Mouse (Mus musculus) G1E (cell line): ENCODE data around the gene Gm21985.

ENCODE experiments used
- CTCF ChIP-seq: IDR thresholded peaks from 2 replicates; pipeline ENCODE4 v1.5.1; 2012; ENCODE audit warnings: low read depth, low read length, inconsistent platforms, mixed read lengths
- GATA1 ChIP-seq: IDR thresholded peaks from 2 replicates; pipeline ENCODE4 v1.6.1; 2012; ENCODE audit warnings: borderline replicate concordance, low read length, inconsistent platforms, mixed read lengths
- GATA2 ChIP-seq: IDR thresholded peaks from 2 replicates; pipeline ENCODE4 v1.6.1; 2012; ENCODE audit warnings: low read depth, low read length, inconsistent platforms, borderline replicate concordance
- POLR2AphosphoS5 ChIP-seq: IDR thresholded peaks from 2 replicates; pipeline ENCODE4 v1.6.1; 2012; ENCODE audit warnings: low read depth, low read length, inconsistent platforms; ENCODE audit not compliant: insufficient replicate concordance
- TAL1 ChIP-seq: conservative IDR thresholded peaks from 2 replicates; pipeline ENCODE4 v1.6.1; 2012; ENCODE audit warnings: low read depth, low read length, inconsistent platforms, mixed read lengths

DNA sequence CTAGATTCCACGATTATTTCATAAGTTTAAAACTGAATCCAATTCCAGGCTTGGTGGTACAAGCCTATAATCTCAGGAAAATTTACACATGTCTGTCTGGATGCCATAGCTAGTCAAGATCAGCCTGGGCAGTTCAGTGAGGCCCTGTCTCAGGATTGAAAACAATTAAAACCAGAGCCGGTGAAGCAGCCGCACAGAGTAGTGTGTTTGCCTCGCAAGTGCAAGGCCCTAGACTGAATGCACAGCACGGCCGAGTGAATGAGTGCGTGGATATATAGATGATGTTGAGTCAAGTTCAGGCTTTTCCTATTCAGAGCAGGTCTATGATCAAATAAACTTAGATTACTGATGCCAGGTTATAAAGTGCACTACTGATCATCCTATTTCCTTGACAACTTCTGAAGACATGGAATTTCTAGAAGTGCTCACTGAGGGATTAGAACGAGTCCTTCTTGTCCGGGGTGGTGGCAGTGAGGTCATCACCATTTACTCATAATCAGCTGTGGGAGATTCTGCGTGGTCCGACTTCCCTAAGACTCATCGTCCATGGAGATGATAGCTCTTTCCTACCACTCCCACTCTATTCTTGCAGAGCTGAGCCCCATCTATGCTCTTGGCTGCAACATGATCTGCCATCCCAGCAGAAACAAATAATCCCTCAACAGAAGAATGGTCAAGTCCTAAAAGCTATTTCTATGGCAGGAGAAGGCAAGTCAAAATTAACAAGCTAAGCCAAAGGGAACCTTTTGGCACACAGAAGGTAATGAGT lies 94.1 kb downstream of the Gm21985 start:
- TF ChIP-seq CTCF (no peak), POLR2AphosphoS5 (no peak), TAL1 (no peak), GATA1 (no peak), GATA2 (no peak)
